Mouse (Mus musculus) megakaryocyte, embryonic 14.5 days (primary cell): Measurements from ENCODE around the gene Rin2.

Experiments used
- FLI1 ChIP-seq: IDR thresholded peaks from 2 replicates; pipeline ENCODE4 v1.6.1; 2012; ENCODE audit warnings: low read length, inconsistent platforms, mixed read lengths
- GATA1 ChIP-seq: IDR thresholded peaks from 3 replicates; pipeline ENCODE4 v1.6.1; 2012; ENCODE audit warnings: mixed read lengths, low read length, inconsistent platforms, borderline replicate concordance

GRCm38 (mm10) chr2:145784246-145784935, 109.4 kb downstream of the Rin2 start:
- TF ChIP-seq GATA1: no peak
- no peak for TF ChIP-seq FLI1
